Mouse (Mus musculus): Measurements from ENCODE around the gene Shisal2a. TPM values are rescaled to one million over a fixed set of nuclear protein-coding genes. Genes with fewer than 3 reads are reported as not detected.

Gene Shisal2a
- total RNA-seq (2015) (not detected in 2 replicates), total RNA-seq (2017) (not detected in 2 replicates)

DNA sequence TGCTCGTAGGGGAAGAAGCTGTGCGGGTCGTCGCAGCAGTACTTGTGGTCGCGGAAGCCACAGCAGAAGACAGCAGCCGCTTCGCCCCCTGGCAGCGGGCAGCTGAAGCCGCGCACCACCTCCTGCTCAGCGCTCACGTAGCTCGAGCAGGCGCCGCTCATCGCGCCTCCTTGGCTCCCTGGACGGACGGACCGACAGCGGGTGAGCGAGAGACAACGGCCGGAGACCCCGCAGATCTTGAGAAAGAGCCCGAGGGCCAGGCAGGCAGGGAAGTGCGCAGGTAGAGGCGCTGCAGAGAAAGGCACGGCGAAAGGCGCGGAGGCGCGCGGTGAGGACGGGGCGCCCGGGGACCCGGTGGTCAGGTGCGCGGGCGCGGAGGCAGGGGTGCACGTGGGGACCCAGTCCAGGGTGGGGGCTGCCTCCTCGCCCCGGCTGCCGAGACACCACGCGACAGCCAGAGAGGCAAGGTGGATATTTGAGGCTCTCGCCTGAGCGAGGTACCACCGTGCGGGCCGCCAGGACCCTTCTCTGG lies at the start of gene Shisal2a:
Gene Shisal2a, minus strand, starts transcription at position 167 of the 532 bp plus-strand sequence.
- ATAC-seq (replicated peaks; ENCODE audit: poor library complexity), result peak; percentile 42; the same call in 1 of the 2 replicates

DNA sequence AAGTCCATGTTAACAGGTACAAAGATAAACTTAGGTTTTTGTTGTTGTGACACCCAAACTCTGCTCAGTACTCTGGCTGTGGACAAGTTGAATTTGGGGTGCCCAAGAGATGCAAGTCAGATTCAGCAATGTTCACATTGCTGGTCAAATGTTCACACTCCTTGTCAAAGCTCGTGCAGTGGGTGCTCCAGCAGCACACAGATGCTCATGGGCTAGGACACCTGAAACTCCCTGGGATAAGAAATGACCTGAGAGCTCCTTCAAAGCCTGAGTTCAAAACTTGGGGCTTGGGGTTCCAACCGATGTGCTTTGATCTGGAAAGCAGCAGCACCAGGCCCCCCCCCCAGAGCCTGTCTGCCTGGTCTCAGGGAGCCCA lies 48.4 kb upstream of the Shisal2a start:
- no peak for ATAC-seq (replicated peaks; ENCODE audit: poor library complexity)

GRCm38 (mm10) chr4:108430656-108431560 lies 47.8 kb upstream of the Shisal2a start:
- no peak for ATAC-seq (replicated peaks; ENCODE audit: poor library complexity)

- ATAC-seq (replicated peaks; ENCODE audit: poor library complexity), result peak; percentile 86
Measured at GRCm38 (mm10) chr4:108428341-108428721, 45.2 kb upstream of the Shisal2a start.

DNA sequence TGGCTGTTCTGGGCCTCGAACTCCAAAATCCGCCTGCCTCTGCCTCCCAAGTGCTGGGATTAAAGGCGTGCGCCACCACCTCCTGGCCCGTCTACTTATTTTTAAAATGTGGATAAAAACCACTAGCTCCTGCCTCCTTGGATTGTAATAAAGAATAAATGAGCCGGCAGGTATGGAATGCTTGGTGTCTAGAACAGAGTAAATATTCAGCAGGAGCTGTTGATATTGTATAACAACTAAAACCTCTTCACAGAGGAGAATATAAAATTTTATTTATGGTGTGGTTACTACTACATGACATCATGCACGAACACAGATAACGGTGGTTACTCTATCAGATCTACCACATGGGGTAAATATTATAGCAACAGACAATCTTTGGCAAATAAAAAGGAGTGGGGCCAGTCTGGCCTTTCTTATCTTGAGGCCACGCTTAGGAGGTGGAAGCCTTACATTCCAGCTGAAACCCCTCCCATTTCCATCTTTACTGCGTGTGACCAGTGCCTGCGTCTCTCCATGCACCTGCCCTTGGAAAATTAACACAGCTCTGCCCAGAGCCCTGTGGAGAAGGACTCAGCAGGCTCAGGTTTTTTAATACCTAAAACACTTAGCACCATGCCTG lies 44.7 kb upstream of the Shisal2a start:
- peak; percentile 54 for ATAC-seq (replicated peaks; ENCODE audit: poor library complexity)

DNA sequence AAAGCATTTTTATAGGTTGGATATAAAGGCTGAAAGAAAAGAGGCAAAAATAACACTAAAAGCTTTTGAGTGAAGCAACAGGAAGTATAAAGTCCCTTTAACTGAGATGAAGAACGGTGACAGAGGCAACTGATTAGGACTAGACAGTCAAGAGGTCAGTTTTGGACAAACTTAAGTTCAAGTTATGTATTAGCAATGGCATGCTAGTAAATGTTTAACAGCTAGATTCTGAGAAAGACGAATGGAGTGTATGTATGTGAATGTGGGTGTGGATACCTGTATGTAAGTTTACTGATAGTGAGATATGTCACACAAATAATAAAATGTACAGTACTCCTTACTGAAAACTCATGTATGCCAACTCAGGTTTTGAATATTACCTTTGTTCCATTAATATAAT lies 41.4 kb upstream of the Shisal2a start:
- no peak for ATAC-seq (replicated peaks; ENCODE audit: poor library complexity)

GRCm38 (mm10) chr4:108407621-108408020 lies 24.5 kb upstream of the Shisal2a start:
- no peak for ATAC-seq (replicated peaks; ENCODE audit: poor library complexity)

DNA sequence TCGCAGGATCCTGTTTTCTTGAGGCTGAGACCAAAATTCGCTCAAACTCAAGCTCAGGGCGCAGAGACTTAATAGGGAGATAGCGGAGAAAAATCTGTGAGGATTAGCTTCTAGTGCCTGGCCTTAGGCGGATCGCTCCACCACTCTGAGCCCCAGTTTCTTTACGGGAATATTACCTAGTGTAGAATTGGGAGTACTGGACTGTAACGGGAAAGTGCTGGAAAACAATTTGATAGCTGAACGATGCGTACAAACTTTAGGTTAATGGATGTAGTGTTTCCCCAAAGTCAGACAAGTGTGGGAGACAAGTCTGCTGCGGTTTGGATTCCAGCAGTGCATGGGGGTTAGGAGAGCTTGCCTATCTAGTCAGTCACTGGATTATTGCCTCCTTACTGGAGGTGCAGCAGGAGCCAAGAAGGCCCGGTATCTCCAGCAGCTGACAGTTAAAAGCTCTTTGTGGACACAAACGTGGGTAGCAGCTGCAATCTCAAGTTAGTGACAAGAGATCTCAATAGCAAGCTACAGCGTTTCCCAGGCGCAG lies 23.8 kb upstream of the Shisal2a start, which contains the start of gene Gpx7:
Gene Gpx7, minus strand, starts transcription at position 101 of the 541 bp plus-strand sequence.
- ATAC-seq (replicated peaks; ENCODE audit: poor library complexity), result 0 out of 2 replicates have a peak, but pooled peaks have one; percentile 14

- ATAC-seq (replicated peaks; ENCODE audit: poor library complexity), result peak; percentile 42
Measured at GRCm38 (mm10) chr4:108406138-108406860, 23.1 kb upstream of the Shisal2a start.

GRCm38 (mm10) chr4:108405766-108406137 lies 22.6 kb upstream of the Shisal2a start:
- no peak for ATAC-seq (replicated peaks; ENCODE audit: poor library complexity)

- no peak for ATAC-seq (replicated peaks; ENCODE audit: poor library complexity)
Measured at GRCm38 (mm10) chr4:108403861-108404635, 20.9 kb upstream of the Shisal2a start.

DNA sequence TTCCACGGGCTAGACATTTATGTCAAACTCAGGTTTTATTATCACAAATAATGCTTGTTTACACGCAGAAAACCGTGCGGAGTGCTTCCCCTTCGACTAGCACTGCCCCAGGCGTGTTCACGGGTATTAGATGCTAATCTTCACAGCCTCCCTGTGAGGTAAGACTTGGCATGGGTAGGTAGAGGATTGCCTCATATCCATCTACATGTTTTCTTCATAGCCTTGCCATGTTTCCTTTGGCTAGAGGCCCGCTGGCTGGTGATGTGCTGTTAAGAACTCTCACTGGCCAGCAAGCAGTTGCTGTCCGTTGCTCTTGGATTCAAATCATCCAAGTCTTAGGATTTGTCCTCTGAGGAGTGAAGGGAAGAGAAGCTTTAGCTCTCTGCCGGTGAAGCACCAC lies 17.2 kb upstream of the Shisal2a start:
- no peak for ATAC-seq (replicated peaks; ENCODE audit: poor library complexity)

GRCm38 (mm10) chr4:108394236-108394635 lies 11.1 kb upstream of the Shisal2a start:
- no peak for ATAC-seq (replicated peaks; ENCODE audit: poor library complexity)

GRCm38 (mm10) chr4:108392558-108392957 lies 9.4 kb upstream of the Shisal2a start:
- ATAC-seq (replicated peaks; ENCODE audit: poor library complexity), result peak; percentile 60; the same call in 1 of the 2 replicates

DNA sequence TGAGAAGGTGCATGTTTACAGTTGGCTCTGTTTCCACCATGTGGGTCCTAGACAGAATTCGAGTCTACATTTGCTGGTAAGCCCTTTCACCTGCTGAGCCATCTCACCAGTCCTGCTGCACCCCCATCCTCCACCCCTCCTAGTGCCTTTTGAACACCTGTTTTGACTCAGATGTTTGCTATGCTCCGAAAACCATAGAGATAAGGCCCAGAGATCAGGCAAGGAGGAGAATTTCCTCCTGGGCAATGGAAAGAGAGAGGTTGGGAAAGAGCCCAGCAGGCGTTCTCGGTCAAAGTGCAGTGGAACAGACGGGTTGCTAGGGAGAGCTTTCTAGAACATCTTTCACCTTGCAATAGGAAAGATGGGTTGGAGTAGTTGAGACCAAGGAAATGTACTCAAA lies 8.0 kb upstream of the Shisal2a start:
- no peak for ATAC-seq (replicated peaks; ENCODE audit: poor library complexity)

DNA sequence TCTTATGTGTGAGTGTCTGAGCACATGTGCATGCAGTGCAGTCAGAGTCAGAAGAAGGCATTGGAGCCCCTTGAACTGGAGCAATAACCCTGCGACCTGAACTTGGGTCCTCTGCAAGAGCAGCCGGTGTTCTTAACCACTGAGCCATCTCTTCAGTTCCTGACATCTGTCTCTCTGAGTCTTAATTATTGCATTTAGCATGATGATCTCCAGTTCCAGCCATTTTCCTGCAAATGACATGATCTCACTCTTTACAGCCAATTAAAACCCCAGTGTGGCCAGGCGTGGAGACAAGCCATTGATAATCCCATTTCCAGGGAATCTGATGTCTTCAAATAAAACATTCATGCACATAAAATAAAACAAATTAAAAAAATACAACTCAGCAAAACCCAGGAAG lies 5.6 kb upstream of the Shisal2a start:
- no peak for ATAC-seq (replicated peaks; ENCODE audit: poor library complexity)

- ATAC-seq (replicated peaks; ENCODE audit: poor library complexity), result peak; percentile 63
Measured at GRCm38 (mm10) chr4:108387681-108388253, 4.6 kb upstream of the Shisal2a start.

DNA sequence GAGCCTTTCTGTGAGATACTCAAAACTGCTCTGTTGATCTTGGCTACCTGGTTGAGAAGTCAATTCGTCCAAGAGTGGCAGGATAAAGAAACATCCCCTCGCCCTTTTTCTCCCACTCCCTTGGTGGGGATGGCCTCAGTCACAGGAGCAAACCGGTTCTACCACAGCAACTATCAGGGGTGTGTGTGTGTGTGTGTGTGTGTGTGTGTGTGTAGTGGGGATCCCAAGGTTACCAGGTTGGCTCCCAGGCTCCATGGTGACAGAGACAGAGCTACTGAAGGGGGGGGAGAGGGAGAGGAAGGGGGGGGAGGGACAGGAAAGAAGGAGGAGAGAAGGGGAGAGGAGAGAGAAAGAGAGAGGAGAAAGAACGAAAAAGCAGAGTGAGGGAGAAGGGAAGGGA lies 4.0 kb upstream of the Shisal2a start:
- no peak for ATAC-seq (replicated peaks; ENCODE audit: poor library complexity)

DNA sequence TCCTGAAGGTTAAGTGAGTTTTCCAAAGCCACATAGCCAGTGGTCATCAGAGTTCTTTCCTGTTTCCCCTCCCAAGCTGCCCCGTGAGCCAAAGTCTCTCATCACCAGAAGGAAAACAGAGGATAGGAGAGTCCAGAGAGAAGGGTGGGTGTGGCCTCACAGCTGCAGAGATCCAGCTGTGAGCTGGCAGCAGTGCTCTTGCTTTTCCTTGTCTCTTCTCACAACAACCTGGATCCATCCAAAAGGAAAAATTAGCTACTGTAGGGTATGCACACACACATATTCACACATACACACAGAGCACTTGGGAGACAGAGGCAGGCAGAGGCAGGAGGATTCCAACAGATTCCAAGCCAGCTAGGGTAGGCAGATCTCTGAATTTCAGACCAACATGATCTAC lies 2.9 kb upstream of the Shisal2a start:
- no peak for ATAC-seq (replicated peaks; ENCODE audit: poor library complexity)

DNA sequence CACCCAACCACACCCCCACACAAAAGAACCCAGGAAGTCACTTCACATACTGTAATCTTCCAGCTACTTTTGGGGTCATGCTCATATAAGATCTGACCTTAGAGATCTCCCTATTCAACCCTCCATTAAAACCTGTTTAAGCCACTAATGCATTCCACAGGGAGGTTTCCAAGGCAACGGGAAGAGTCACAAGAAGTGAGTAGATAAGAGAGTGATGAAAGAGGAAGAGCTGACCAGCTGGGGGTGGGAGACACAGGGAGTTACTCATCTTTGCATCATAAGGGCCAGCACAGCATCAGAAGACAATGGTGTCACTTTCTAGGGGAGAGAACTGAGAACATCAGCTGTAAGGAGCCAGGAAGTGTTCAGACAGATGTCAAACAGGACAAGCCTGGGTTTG lies 3.0 kb downstream of the Shisal2a start:
- ATAC-seq (replicated peaks; ENCODE audit: poor library complexity), result peak; percentile 71

Data from megakaryocyte progenitor cell, adult 5-6 weeks (primary cell).